Mouse (Mus musculus) right cerebral cortex, postnatal 36 days (tissue): ENCODE results near the gene Ikzf3.
A peak's percentile ranks its signal among the peaks of the same experiment; 100 is the strongest.

Experiments used
- DNase-seq, 2 experiments: peaks; one replicate each; pipeline ENCODE4 v3.0.0; 2022; ENCODE audit warnings: low spot score in 2 of 2, mixed read lengths in 1 of 2

The Ikzf3 gene

DNA sequence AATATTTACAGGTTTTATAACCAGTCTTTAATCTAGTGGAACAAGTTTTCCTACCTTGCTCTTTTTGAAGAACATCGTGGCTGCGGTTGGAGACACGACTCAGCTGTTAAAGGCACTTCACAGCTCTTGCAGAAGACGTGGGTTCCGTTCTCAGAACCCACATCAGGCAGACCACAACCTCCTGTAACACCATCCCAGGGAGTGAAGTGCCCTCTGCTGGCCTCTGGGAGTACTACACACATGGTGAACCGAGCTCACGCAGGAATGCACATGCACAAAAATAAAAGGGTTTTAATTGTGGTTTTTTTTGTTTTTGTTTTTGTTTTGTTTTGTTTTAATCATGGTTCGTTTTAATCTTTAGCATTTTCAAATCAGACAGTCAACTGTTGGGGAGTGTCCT is 22.5 kb upstream of the Ikzf3 start:
- DNase-seq, result no peak

DNA sequence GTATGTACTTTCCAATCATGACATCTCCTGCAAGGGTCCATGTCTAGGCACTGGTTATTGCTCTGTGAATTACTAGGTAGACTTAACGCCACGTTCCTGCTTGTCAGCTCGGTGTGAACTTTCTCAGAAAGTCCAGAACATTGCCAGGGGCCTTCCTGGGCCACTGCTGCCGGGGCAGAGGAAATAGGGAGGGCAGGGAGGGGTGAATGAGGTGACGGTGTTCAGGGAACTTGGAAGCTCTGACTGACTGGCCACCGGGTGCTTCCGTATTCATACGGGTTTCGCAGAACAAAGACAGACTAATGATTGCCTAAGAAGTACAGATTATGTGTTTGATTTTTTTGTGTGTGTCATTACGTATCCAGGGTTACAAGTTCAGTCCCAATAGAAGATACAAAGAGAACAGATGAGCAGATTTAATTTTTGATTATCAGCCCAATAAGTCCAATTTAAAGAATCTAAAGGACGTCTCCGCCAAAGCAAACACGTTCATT is 18.1 kb upstream of the Ikzf3 start:
- no peak for DNase-seq

DNA sequence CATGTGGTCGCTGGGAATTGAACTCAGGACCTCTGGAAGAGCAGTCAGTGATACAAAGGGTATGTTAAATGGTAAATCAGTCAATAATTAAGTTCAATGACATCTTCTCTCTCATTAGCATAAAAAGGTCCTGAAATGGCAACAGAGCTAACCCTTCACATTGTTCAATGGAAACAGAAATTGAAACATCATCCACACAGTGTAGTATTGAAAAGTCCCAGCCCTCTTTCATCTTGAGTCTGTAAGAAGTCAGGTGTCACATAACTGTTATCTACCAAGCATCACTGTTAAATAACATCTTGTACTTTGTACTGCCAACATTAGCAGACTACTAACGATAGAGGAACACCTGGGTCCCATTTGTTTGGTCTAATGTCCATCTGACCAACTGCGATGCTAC is 17.2 kb upstream of the Ikzf3 start:
- no peak for DNase-seq

DNA sequence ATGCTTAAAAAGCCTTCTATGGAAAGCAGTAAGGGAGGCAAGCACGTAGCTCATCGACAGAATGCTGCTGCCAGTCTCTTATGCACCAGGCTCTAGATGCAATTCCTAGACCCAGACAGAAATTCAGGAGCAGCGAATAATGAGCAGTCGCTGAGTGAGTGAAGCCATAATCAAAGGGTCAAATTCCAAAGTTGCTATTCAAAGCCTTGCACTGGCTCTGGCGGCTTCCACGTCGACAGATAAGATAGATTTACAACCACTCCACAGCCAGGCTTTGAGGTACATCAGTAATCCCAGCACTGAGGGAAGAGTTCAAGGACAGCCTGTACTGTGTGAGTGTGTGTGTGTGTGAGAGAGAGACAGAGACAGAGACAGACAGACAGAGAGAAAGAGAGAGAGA is 15.1 kb upstream of the Ikzf3 start:
- no peak for DNase-seq

DNA sequence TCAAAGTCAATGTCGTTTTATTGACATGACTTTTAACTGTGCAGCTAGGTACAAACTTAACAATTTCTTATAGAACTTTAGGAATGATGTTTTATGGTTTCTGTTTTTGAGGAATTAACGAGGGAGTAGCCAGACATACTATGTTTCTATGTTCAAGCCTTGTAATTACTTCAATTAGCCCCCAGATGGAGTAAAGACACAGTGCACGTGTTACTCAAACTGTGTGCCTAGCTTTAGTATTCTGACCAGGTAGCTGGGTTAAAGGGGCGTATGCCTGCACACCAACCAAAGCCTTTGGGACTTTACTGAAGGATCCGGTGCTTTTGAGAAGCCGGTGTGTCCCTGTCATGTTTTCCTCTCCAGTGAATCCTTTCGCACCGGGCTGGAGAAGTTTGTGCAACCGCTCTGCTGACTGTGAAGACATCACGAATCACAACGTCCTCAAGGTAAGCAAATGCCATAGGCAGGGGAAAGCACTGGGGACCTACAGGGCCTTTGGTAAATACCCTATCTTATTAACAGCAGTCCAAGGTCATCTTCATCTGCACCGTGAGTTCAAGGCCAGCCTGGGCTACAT is 9.4 kb upstream of the Ikzf3 start:
- DNase-seq, result no peak

DNA sequence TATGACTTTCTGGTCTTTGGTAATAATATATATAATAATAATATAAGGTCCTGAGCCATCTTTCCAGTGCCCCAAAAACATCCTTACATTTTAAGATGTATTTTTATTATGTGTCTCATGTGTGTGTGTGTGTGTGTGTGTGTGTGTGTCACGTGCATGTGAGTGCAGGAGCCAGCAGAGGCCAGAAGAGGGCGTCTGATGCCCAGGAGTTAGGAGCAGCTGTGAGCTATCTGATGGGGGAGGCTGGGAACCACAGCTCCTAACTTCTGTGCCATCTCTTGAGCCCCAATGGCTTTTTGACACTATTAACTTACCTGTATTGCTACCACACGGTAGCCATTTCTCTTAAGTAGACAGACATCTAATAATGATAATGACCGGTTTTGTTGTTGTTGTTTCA is 8.1 kb upstream of the Ikzf3 start:
- DNase-seq, result no peak

DNA sequence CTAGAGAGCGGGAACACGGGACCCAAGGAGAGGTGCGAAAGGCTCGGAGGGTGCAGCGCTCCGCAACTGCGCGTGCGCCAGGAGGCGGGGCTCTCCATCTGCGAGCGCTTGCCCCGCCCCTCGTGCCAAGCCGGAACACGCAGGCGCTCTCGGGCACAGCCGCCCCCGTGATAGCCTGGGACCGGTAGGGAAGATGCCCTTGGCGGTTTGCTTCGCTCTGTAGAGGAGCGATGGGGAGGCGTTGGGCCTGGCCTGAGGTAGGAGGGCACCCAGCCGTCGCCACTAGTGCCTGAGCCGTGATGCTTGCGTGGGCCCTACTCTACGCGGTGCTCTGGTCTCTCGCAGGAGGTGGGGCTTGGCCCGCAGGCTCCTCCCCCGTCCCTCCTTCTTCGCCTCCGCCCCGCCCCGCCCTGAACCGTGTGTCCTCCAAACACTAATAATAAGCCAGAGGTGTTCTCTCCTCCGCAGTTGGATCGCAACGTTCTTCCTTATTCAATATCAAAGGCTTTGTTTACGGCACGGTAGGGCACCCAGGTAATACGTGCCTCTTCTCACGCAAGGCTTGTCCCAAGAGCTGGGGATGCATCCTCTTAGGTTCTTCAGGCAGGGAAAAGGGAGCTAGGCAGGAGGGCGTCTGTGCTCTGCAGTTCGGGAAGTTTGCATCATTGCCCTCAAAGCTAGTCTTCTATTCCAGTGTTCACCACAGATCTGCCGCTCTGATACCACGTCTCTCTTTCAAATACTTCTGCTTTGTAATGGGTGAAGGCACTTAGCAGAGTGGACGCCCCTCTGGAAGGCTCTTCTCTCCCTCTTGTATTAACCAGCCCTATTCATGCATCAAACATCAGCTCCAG is 5.4 kb upstream of the Ikzf3 start, which contains the start of gene Zpbp2:
Gene Zpbp2 (plus strand): TSS at position 123 of the 854 bp plus-strand sequence.
- DNase-seq, result peak; percentile 84 to 86

DNA sequence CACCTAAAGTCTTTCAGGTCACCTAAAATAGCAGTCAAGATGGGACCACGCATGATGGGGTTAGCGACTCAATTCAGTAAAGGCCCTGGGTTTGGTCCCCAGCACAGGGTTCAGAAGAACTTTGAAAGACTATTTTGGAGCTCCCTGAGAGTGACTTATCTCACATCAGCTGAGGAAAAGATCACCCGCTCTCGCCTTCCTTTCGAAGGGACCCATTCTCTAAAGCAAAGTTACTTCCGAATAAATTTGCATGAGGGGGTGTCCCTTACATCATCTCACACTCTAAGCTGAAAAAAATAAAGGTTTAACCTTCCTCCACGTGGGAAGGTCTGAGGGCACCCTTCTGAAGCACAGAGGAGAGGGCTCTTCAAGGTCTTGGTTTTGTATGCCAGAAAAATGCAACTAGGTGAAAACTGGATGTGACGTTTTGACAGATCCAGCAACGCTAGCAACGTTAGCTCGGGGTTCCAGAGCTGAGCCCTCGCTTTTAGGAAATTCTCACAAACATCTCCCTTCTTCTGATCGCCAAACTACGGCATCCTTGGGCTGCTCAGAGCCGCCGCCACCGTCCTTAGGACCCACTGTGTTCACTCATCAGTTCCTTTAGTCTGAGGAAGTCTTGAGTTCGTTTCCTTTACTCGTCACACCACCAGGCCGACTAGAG is 4.6 kb upstream of the Ikzf3 start:
- DNase-seq, result no peak

DNA sequence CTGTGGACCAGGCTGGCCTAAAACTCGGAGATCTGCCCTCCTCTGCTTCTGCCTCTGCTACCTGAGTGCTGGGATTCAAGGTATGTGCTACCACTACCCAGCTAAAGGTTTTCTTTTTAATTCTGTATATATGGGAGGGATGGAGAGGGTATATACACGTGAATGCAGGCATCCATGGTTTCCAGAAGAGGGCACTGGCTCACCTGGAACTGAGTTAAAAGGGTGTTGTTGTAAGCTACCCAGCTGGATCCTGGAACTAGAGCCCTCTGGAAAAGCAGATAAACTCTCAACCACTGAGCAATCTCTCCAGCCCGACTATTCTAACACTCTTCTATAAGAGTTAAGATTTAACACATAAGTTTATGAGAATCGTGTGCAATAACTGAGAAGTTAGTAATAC is 3.5 kb upstream of the Ikzf3 start:
- DNase-seq, result no peak

DNA sequence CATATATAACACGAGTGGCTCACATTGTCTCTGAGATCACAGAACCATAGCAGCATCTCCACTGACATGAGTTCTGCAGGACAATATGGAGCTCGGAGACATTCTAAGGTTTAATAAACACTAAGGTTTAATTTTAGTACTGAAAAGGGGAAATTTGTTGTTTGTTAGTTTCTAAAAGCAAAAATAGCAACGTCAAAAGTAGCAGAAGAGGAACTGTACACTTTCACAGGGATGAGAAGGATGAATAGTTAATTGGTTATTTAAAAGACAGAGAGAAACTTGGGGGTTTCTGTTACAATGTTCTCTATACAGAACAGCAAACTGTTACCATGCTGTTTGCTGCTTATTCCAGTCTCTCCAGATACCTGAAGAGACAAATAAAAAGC is 1.5 kb upstream of the Ikzf3 start:
- no peak for DNase-seq

DNA sequence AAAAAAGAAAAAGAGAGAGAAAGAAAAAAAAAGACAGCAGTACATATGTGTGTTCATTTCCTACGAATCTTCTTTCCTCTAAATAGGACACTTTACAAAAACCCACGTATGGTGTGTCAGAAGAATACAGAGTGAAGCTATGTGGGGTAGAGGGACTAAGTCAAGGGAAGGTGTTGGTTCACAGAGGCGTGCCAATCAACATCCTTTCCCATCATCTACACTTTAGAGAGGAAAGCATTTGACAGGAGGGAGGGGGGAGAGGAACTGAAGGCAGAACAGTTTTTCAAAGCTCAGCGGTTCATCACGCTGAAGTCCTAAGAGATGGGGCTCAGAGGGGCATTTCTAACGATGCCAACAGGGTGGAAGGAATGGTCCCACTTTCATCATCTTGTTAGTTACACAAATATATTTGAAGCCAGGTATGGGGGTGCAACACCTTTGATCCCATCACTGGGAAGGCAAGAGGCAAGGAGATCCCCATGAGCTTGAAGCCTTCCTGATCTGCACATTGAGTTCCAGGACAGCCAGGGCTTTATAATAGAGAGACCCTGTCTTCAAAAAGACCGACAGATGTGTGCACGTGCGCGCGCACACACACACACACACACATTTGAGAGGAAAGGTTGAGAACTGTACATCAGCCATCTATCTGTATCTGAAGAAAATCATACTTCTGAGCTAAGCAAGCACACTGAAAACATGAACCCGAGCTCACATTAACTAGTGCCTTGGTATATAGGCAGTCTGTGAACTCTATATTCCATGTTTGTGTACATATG is 887 bp upstream of the Ikzf3 start:
- no peak for DNase-seq

DNA sequence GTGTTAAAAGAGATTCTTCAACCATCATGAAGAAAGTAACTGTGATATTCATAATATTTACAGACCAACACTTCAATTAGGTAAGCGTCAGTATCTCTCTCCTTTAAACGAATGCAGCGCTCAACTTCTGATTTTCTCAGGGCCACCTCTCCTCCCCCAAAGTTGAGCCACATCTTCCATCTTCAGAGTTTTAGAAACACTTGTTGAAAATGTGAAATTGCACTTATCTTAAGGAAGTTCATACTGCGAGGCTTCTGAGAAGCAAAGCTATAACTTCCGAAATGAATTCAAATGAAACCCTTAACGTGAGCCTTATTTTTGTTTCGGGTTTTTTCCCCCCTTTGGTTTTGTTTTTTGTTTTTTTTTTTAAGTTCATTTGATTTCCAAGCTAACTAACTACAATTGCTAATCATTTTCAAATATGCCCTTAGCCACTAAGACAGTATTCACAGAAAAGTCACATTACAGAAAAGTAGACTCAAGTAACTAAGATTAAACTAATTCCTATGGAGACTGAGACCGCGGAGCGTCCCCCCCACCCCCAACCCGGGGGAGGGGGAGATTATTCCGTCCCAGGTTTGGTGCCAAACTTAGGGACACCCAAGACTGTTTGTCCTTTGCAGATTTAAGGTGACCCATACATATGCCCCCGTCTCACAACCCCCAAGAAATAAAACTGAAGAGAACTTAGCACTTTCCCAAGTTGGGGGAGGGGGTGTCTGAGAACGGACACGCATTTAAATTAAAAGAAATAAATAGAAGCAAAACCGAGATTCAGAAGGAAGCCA is 747 bp downstream of the Ikzf3 start:
- DNase-seq, result no peak

DNA sequence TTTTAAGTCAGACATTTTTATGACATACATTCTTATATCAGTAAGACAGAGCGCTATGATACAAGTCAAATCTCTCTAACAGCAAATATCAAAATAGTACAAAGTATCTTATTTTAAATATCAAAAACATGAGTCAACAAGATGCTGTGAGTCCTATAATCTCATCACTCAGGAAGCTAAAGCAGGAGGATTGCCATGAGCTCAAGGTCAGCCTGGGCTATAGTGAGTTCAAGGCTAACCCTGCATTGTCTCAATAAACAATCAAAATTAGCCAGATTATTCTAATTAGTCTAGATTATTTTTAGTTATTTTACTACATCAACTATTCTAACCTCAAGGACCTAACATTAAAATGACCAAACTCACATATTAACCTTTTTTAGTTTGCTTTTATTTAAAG is 2.4 kb downstream of the Ikzf3 start:
- DNase-seq, result no peak

DNA sequence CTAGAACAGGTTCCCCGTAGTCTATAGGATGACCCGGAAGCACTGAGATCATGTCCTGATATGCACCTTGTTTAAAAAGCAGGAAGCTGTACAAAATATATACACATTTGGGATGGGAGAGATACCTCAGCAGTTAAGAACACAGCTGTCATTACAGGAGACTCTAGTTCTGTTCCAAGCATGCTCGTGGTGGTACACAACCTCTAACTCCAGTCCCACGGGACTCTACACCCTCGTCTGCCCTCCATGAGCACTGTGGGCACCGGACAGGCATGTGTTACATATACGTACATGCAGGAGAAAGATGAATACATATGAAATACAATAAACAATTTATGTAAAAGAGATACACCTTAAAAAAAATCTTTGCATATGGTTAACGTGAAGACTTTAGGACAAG is 3.3 kb downstream of the Ikzf3 start:
- DNase-seq, result no peak

DNA sequence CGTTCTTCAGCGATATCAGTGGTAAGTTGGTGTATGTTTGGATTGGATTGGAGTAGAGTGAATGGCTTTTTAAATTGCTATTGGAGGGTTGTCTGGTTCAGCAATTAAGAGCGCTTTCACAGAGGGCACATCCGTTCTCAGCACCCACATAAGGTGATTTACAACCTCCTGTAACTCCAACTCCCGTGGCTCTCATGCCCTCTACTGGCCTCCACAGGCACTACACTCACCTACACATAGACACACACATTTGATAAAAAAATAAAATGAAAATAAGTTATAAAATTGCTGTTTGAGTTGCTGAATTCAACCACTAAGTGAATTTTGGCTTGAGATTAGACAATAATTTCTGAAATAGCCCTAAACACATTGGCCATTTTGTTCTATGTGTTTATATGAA is 5.5 kb downstream of the Ikzf3 start:
- DNase-seq, result no peak

DNA sequence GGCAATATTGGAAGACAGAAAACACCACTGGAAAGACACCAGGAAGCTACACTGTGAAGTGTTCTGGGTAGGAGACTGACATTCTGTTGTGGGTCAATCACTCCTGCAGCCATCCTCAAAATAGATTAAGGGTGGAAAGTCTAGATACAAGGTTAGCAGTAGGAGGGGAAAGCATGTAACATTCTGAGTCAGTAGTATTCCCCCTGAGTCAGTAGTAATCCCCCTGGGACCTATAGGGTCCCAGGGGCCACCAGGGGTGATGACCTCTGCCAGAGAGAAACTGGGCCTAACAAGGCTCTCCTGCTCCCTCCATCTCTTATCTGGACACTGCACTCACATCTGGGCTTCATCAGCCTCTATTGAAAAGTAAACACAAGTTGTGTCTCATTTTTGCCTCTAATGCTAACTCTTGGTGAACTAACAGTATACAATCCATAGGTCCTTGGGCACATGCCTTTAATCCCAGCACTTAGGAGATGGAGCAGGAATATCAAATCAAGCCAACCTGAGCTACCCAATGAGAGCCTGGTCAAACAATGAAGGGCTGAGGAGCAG is 8.3 kb downstream of the Ikzf3 start:
- no peak for DNase-seq

DNA sequence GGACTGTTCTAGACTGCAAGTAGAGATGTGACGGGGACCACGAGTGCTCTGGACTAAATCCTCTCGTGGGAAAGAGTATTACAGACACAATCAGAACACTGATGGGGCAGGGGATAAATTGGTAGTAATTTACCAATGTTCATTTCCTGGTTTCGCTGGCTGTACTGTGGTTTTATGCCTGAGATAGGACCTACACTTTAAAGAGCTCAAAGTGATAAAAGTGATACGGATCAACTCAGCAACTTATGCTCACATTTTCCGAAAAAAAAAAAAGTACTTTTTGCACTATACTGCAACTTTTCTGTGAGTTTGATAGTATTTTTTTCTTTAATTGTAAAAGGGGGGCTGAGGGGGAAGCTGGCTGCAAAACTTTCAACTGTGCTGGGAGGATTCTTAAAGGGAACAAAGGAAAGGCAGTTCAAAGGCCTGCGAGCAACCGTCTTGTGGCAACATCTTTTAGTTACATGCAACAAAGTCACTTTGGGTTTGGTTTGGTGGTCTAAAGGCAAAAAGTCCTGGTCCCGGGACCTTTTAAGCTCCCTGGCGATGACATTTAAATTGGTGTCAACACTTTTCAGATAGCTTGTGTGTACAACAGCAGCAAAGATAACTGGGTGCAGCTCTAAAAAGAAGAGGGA is 18.9 kb downstream of the Ikzf3 start:
- no peak for DNase-seq

DNA sequence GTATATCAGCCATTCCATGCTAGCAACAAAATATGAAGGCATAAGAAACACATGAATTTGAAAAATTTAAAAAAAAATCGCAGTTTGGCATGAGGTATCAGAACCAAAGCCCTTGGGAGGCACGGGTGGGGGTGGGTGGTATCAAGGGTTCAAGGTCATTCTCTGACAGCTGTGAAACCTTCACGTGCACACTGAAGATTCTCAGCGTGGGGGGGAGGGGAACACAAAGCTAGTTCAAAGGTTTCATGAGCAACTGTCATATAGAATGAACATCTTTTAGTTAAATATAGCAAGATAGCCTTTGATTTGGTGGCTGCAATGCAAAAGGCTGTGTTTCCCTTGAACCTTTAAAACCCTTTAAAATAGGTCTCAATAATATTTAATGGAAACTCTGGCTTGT is 20.7 kb downstream of the Ikzf3 start:
- no peak for DNase-seq

DNA sequence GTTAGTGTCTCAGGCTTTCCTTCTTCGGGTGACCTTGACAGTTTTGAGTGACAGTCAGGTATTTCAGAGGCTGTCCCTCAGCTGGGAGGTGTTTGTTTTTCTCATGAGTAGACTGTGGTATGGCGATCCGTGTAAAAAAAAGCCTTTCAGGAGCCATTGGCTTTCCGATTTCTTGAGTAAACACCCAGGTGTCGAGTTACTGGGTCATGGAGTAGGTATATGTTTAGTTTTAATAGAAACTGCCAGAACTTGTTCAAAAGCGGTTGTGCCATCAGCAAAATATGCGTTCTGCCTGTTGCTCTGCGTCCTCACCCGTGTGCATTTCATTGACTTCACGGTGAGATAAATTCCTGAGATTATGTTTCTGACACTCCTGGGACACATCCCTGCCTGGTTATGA is 25.4 kb downstream of the Ikzf3 start:
- no peak for DNase-seq

DNA sequence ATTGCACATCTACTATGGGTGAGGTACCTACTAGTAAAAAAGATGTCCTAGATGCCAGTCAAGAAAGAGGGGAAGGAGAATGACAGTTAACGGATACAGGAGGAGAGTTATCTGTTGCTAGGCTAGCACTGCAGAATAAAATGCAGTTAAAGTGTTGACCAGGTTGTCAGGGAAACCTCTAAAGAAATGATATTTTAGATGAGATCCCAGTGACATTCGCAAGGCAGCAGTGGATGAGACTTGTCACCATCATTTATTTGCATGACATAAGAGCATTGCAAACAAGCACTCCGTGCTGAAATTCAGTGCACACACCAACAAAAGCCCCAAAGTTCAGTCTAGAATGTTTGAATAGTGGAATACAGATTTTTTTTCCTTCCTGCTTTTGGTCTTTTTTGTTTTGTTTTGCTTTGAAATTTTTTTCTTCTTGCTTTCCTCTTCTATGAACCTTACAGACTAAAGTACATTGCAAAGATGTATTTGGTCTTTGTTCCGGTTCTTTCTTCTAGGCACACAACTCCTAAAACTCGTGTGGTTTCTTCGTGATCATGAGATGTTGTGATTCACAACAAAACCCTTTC is 32.4 kb downstream of the Ikzf3 start:
- DNase-seq, result no peak
